ENCODE assay signal across 24 mouse cellular contexts in genomic region chr16:28650589-28650988, GRCm38 (mm10).
DNase-seq lines count a peak whose midpoint lies in the region; ATAC-seq and TF ChIP-seq lines count a peak whose summit lies in the region.
"Had no signal": no experiment of that assay in that cellular context is flagged by ENCODE, and none has a peak within 500 bp of the region (broad histone marks: within the 10 kb centered on the region; RNA-seq: fewer than 3 reads in every experiment).

No protein-coding gene starts in this region.

- TF ChIP-seq CTCF in brain, embryonic 14.5 days (IDR thresholded peaks at IDR 0.05; ENCODE audit: borderline replicate concordance, extremely low read depth, insufficient read depth, insufficient read length), result no peak

- no peaks in the 10 kb centered on the region for H3K9me3 ChIP-seq in forebrain, embryonic 14.5 days (replicated peaks; ENCODE audit: control insufficient read depth, low read length)
- H3K9me3 ChIP-seq in forebrain, embryonic 11.5 days (ENCODE audit: control insufficient read depth, low read length), result no peaks in the 10 kb centered on the region
- H3K9me3 ChIP-seq: forebrain, embryonic 12.5 days; heart, embryonic 12.5 days; hindbrain, embryonic 15.5 days; intestine, embryonic 15.5 days had no signal

- H3K9ac ChIP-seq in forebrain, embryonic 14.5 days (ENCODE audit: low read length), result no peak overlapping the region
- no peak overlapping the region for H3K9ac ChIP-seq in forebrain, embryonic 11.5 days (ENCODE audit: low read length)
- H3K9ac ChIP-seq: forebrain, embryonic 12.5 days; heart, embryonic 12.5 days; hindbrain, embryonic 15.5 days; intestine, embryonic 15.5 days; liver, embryonic 14.5 days had no signal

- no peak for ATAC-seq in forebrain, embryonic 14.5 days
- ATAC-seq in forebrain, embryonic 11.5 days (replicated peaks; ENCODE audit: low FRiP score), result no peak
- ATAC-seq: intestine, embryonic 15.5 days had no signal

- TF ChIP-seq POLR2A in brain, embryonic 14.5 days (IDR thresholded peaks at IDR 0.05; ENCODE audit: borderline replicate concordance, extremely low read depth, insufficient read depth, insufficient read length, poor library complexity, severe bottlenecking), result no peak

- intact Hi-C loops in left cerebral cortex, postnatal 4 days (cut with DNase I), result no loop called here
- intact Hi-C loops in left cerebral cortex, postnatal 25 days (cut with DNase I), result no loop called here

- no peak overlapping the region for H3K4me2 ChIP-seq in forebrain, embryonic 14.5 days (ENCODE audit: low read length)
- H3K4me2 ChIP-seq in forebrain, embryonic 11.5 days (ENCODE audit: low read depth, low read length, severe bottlenecking), result no peak overlapping the region
- H3K4me2 ChIP-seq: forebrain, embryonic 12.5 days; heart, embryonic 12.5 days; hindbrain, embryonic 15.5 days; intestine, embryonic 15.5 days had no signal

- peak; percentile 1 for DNase-seq in forebrain, embryonic 14.5 days (ENCODE audit: low spot score)
- DNase-seq in forebrain, embryonic 11.5 days (ENCODE audit: low spot score), result no peak
- DNase-seq in left cerebral cortex, postnatal 4 days, result peak; percentile 16
- DNase-seq in left cerebral cortex, postnatal 25 days (ENCODE audit: low spot score in 2 of 2), result no peak
- DNase-seq in brain, embryonic 14.5 days (ENCODE audit: low read depth), result peak; percentile 18
- DNase-seq in cerebellum, postnatal 14 days, result peak; percentile 33 to 50
- DNase-seq: adrenal gland, postnatal 25 days; B cell, adult 2 months; heart, adult 2 months; heart, postnatal 4 days; kidney, adult 8-10 months; kidney, postnatal 10 days; layer of hippocampus, postnatal 36 days; liver; lung, adult 2 months; lung, postnatal 10 days; thymus, adult 2 months had no signal

- no peaks in the 10 kb centered on the region for H3K4me1 ChIP-seq in forebrain, embryonic 14.5 days (ENCODE audit: control insufficient read depth, insufficient read depth, low read length)
- H3K4me1 ChIP-seq in forebrain, embryonic 11.5 days (replicated peaks; ENCODE audit: control insufficient read depth, insufficient read depth, low read length), result no peaks in the 10 kb centered on the region
- H3K4me1 ChIP-seq: forebrain, embryonic 12.5 days; heart, embryonic 12.5 days; hindbrain, embryonic 15.5 days; intestine, embryonic 15.5 days had no signal

- no peaks in the 10 kb centered on the region for H3K27me3 ChIP-seq in forebrain, embryonic 14.5 days (replicated peaks; ENCODE audit: control insufficient read depth, insufficient read depth, low read length)
- H3K27me3 ChIP-seq in forebrain, embryonic 11.5 days (ENCODE audit: control insufficient read depth, insufficient read depth, low read length), result no peaks in the 10 kb centered on the region
- H3K27me3 ChIP-seq: forebrain, embryonic 12.5 days; heart, embryonic 12.5 days; hindbrain, embryonic 15.5 days; intestine, embryonic 15.5 days had no signal

- 55% methylated on average over 3 of the region's 3 CpGs for WGBS in forebrain, embryonic 14.5 days
- WGBS in forebrain, embryonic 11.5 days, result 75% methylated on average over 3 of the region's 3 CpGs

- no peaks in the 10 kb centered on the region for H3K36me3 ChIP-seq in forebrain, embryonic 14.5 days (ENCODE audit: control insufficient read depth, insufficient read depth, low read length)
- no peaks in the 10 kb centered on the region for H3K36me3 ChIP-seq in forebrain, embryonic 11.5 days (ENCODE audit: control insufficient read depth, insufficient read depth, low read length)
- H3K36me3 ChIP-seq: forebrain, embryonic 12.5 days; heart, embryonic 12.5 days; hindbrain, embryonic 15.5 days; intestine, embryonic 15.5 days had no signal

- H3K27ac ChIP-seq in forebrain, embryonic 14.5 days (ENCODE audit: low read depth, low read length), result no peak overlapping the region
- H3K27ac ChIP-seq in forebrain, embryonic 11.5 days (ENCODE audit: low read depth, low read length), result no peak overlapping the region
- H3K27ac ChIP-seq: forebrain, embryonic 12.5 days; heart, adult 2 months; hindbrain, embryonic 15.5 days; intestine, embryonic 15.5 days; liver, embryonic 14.5 days; macrophage had no signal

- no peak overlapping the region for H3K4me3 ChIP-seq in forebrain, embryonic 14.5 days (ENCODE audit: low read depth, low read length)
- H3K4me3 ChIP-seq in forebrain, embryonic 11.5 days (ENCODE audit: low read depth, low read length), result no peak overlapping the region
- H3K4me3 ChIP-seq: erythroblast, embryonic 14.5 days; forebrain, embryonic 12.5 days; heart, adult 2 months; heart, embryonic 12.5 days; hindbrain, embryonic 15.5 days; intestine, embryonic 15.5 days had no signal

Comparison
In these comparisons a context has a peak if more than half of its experiments do, and no peak if none do; other contexts are left out.
1. DNase-seq: peak in forebrain, embryonic 14.5 days (single experiment), left cerebral cortex, postnatal 4 days (single experiment), brain, embryonic 14.5 days (single experiment) and cerebellum, postnatal 14 days (2 of 2); none in forebrain, embryonic 11.5 days (single experiment) and left cerebral cortex, postnatal 25 days (0 of 2).